Mouse (Mus musculus) heart, adult 2 months (tissue): ENCODE measurements around the gene Otud4. TPM values are rescaled to one million over a fixed set of nuclear protein-coding genes. Genes with fewer than 3 reads are reported as not detected.

Experiments used
- DNase-seq, 2 experiments: peaks; one replicate each; pipeline ENCODE4 v3.0.0; 2021
- H3K27ac ChIP-seq: fragments of 200-600 bp; 2 replicates; pipeline ENCODE4 v1.8.1; 2022
- H3K27me3 ChIP-seq: fragments of 200-500 bp; 2 replicates; pipeline ENCODE4 v1.6.1; 2012; ENCODE audit warnings: mild to moderate bottlenecking, low read length, inconsistent platforms, mixed read lengths; ENCODE audit not compliant: control insufficient read depth, insufficient read depth
- H3K36me3 ChIP-seq: fragments of 200-500 bp; 2 replicates; pipeline ENCODE4 v1.6.1; 2012; ENCODE audit warnings: low read length, inconsistent platforms; ENCODE audit not compliant: control insufficient read depth, insufficient read depth
- H3K4me1 ChIP-seq: fragments of 200-500 bp; 2 replicates; pipeline ENCODE4 v1.6.1; 2011; ENCODE audit warnings: low read length; ENCODE audit not compliant: control insufficient read depth, insufficient read depth
- H3K4me3 ChIP-seq: fragments of 200-600 bp; 2 replicates; pipeline ENCODE4 v1.8.1; 2022
- H3K79me2 ChIP-seq: fragments of 200-500 bp; replicated peaks from 2 replicates; pipeline ENCODE4 v1.6.1; 2012; ENCODE audit warnings: mild to moderate bottlenecking, inconsistent platforms, low read length, moderate library complexity, mixed read lengths; ENCODE audit not compliant: control insufficient read depth, insufficient read depth
- H3K9ac ChIP-seq: fragments of 200-500 bp; 2 replicates; pipeline ENCODE4 v1.6.1; 2012; ENCODE audit warnings: low read depth, mild to moderate bottlenecking, control low read depth, inconsistent platforms, low read length, mixed read lengths
- CTCF ChIP-seq: fragments of 200-600 bp; IDR thresholded peaks from 2 replicates; pipeline ENCODE4 v1.8.1; 2022; ENCODE audit warnings: antibody characterized with exemption, mild to moderate bottlenecking, moderate library complexity
- EP300 ChIP-seq: fragments of 200-500 bp; IDR thresholded peaks from 2 replicates; pipeline ENCODE4 v1.6.1; 2011; ENCODE audit warnings: low read depth, low read length, control low read depth; ENCODE audit not compliant: insufficient read depth
- POLR2A ChIP-seq: fragments of 200-500 bp; IDR thresholded peaks from 2 replicates; pipeline ENCODE4 v1.6.1; 2011; ENCODE audit warnings: mild to moderate bottlenecking, low read depth, low read length, control low read depth; ENCODE audit not compliant: insufficient read depth
- WGBS: fragments of 180-500 bp; shearing (Covaris S2); methylation state at CpG from one replicate; pipeline ENCODE4 v1.1.7; 2018; 5-methylcytosine and 5-hydroxymethylcytosine counted together
- intact Hi-C: fragments of 180-260 bp; cut with DNase I; formaldehyde crosslinking; loops from one replicate; pipeline ENCODE4 v1.15.1; 2025
- polyA plus RNA-seq: library from polyadenylated mRNA; depleted of rRNA; stranded (reverse); fragments of >200 nt; gene quantifications from 2 replicates; pipeline ENCODE4 v1.2.3, GENCODE M21; 2012; rRNA removed
- total RNA-seq, 2 experiments: library from RNA; stranded (reverse); gene quantifications; 2 replicates each; pipeline ENCODE4 v1.2.3; 2021

The Otud4 gene
- total and polyA plus RNA-seq, 3 experiments, result 19.1 to 49.0 (median 43.9) TPM

- intact Hi-C loops, result loop anchor here (2.0 to 10.0 kb wide), 3 partner anchors 73 to 1303 kb away; partner anchors contain the start of genes Mmaa, Otud4 and Usp38
- DNase-seq, result peak; percentile 98
- peak; percentile 82 for TF ChIP-seq POLR2A
- TF ChIP-seq EP300, result peak; percentile 70; the same call in 1 of the 2 replicates
- no peak for TF ChIP-seq CTCF
- Histone ChIP-seq H3K4me1 (no peaks in the 10 kb centered on the region; the same call in 1 of the 2 replicates), H3K9ac (peak within 1 kb of the TSS; percentile 88), H3K79me2 (no peaks in the 10 kb centered on the region), H3K27ac (peak within 1 kb of the TSS; percentile 89), H3K36me3 (peaks cover 2% of the 10 kb centered on the region; the same call in 1 of the 2 replicates), H3K4me3 (peak within 1 kb of the TSS; percentile 98), H3K27me3 (no peaks in the 10 kb centered on the region)
- WGBS, result under 1% methylated on average over 73 of the region's 73 CpGs
Measured at GRCm38 (mm10) chr8:79711064-79711961, 71.9 kb downstream of the Otud4 start, which contains the start of the genes Abce1 and Anapc10. TSS of gene Abce1 (minus strand) at chr8:79711740. TSS of gene Anapc10 (plus strand) at chr8:79711820.

DNA sequence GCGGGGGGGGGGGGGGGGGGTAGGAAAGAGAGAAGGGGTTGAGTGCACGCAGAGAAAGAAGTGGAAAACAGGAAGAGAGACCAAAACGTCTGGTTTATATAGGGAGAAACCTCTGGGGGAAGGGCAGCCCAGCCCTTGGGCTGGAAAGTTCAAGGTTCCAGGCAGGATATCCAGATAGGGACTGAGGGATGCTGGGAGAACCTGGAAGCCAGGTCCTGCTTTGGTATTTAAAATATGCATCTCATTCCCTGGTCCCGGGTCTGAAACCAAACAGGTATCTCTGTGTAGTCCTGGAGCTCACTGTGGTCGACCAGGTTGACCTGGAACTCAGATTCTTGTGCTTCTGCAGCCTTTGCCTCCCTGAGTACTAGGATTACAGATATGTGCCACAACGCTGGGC lies 73.3 kb downstream of the Otud4 start:
- TF ChIP-seq EP300 (no peak), CTCF (no peak), POLR2A (no peak)
- peaks cover 2% of the 10 kb centered on the region; the same call in 1 of the 2 replicates for H3K36me3 ChIP-seq
- no peak overlapping the region for H3K27ac ChIP-seq
- H3K4me1 ChIP-seq, result no peaks in the 10 kb centered on the region; the same call in 1 of the 2 replicates
- intact Hi-C loops, result loop anchor here (10.0 kb wide), 2 partner anchors 418 to 1302 kb away; partner anchors contain the start of genes Mmaa and Usp38
- WGBS, result 39% methylated on average over 6 of the region's 6 CpGs
- no peak overlapping the region for H3K9ac ChIP-seq
- no peak overlapping the region for H3K4me3 ChIP-seq
- DNase-seq, result no peak
- H3K79me2 ChIP-seq, result no peaks in the 10 kb centered on the region
- no peaks in the 10 kb centered on the region for H3K27me3 ChIP-seq

- DNase-seq, result no peak
- Histone ChIP-seq H3K9ac (no peak overlapping the region), H3K27ac (no peak overlapping the region), H3K79me2 (no peaks in the 10 kb centered on the region), H3K4me1 (no peaks in the 10 kb centered on the region), H3K36me3 (peaks cover 4% of the 10 kb centered on the region), H3K27me3 (no peaks in the 10 kb centered on the region), H3K4me3 (no peak overlapping the region)
- intact Hi-C loops, result no loop called here
- TF ChIP-seq POLR2A (no peak), CTCF (no peak), EP300 (no peak)
Measured at GRCm38 (mm10) chr8:79721537-79721936, 82.1 kb downstream of the Otud4 start.

GRCm38 (mm10) chr8:79723308-79723707 lies 83.9 kb downstream of the Otud4 start:
- no peak overlapping the region for H3K9ac ChIP-seq
- no peak overlapping the region for H3K27ac ChIP-seq
- no peak overlapping the region for H3K4me3 ChIP-seq
- no peaks in the 10 kb centered on the region for H3K79me2 ChIP-seq
- no peaks in the 10 kb centered on the region for H3K27me3 ChIP-seq
- no peak for TF ChIP-seq CTCF
- no peak for TF ChIP-seq POLR2A
- TF ChIP-seq EP300, result no peak
- peaks cover 4% of the 10 kb centered on the region for H3K36me3 ChIP-seq
- DNase-seq, result no peak
- no peaks in the 10 kb centered on the region for H3K4me1 ChIP-seq
- intact Hi-C loops, result no loop called here

GRCm38 (mm10) chr8:79724589-79724988 lies 85.2 kb downstream of the Otud4 start:
- H3K36me3 ChIP-seq, result peaks cover 4% of the 10 kb centered on the region
- H3K27ac ChIP-seq, result no peak overlapping the region
- no peak for DNase-seq
- no peaks in the 10 kb centered on the region for H3K4me1 ChIP-seq
- H3K9ac ChIP-seq, result no peak overlapping the region
- no peaks in the 10 kb centered on the region for H3K79me2 ChIP-seq
- TF ChIP-seq POLR2A, result no peak
- TF ChIP-seq EP300, result no peak
- TF ChIP-seq CTCF, result no peak
- WGBS, result 50% methylated on average over 3 of the region's 3 CpGs
- H3K4me3 ChIP-seq, result no peak overlapping the region
- intact Hi-C loops, result no loop called here
- no peaks in the 10 kb centered on the region for H3K27me3 ChIP-seq

Other genes starting within 250 kb of the Otud4 start
- gene Smad1, start 240.1 kb upstream of the Otud4 start, total RNA-seq, result 10 to 100 TPM; 12.7 to 14.0 TPM
- 18.0 and 18.7 TPM in 2 replicates for gene Smad1, start 240.1 kb upstream of the Otud4 start, polyA plus RNA-seq
- gene Abce1, start 72.1 kb downstream of the Otud4 start, total RNA-seq, result 10 to 100 TPM; 44.4 to 46.4 TPM
- gene Abce1, start 72.1 kb downstream of the Otud4 start, polyA plus RNA-seq, result 15.4 and 29.1 TPM in 2 replicates
- 1 to 10 TPM; 5.3 to 5.5 TPM for gene Anapc10, start 72.2 kb downstream of the Otud4 start, total RNA-seq
- 2.0 and 2.1 TPM in 2 replicates for gene Anapc10, start 72.2 kb downstream of the Otud4 start, polyA plus RNA-seq